Mouse (Mus musculus) hindbrain, postnatal 0 days (tissue): ENCODE measurements around the gene Ctla2b. TPM values are rescaled to one million over a fixed set of nuclear protein-coding genes. Genes with fewer than 3 reads are reported as not detected.
"Not testable (repeated sequence)": the region's sequence is repeated elsewhere in the genome, so short reads cannot be mapped to it uniquely, and the experiment has no call there.

Source experiments
- ATAC-seq: fragments of 200-750 bp; cut with Nextera tagmentation; 2 replicates; pipeline ENCODE4 v1.8.0; 2017; ENCODE audit warnings: mild to moderate bottlenecking, moderate TSS enrichment, moderate library complexity
- DNase-seq: peaks from one replicate; pipeline ENCODE4 v3.0.0-alpha.2; 2015; ENCODE audit warnings: low spot score
- H3K27ac ChIP-seq: fragments of 300-500 bp; sonication (generic); 2 replicates; pipeline ENCODE4 v1.5.1; 2014; ENCODE audit warnings: mild to moderate bottlenecking
- H3K27me3 ChIP-seq: fragments of 300-500 bp; sonication (generic); 2 replicates; pipeline ENCODE4 v1.6.1; 2014; ENCODE audit warnings: low read length, mixed read lengths; ENCODE audit not compliant: insufficient read depth
- H3K36me3 ChIP-seq: fragments of 300-500 bp; sonication (generic); 2 replicates; pipeline ENCODE4 v1.6.1; 2014; ENCODE audit warnings: low read length, mixed read lengths; ENCODE audit not compliant: insufficient read depth
- H3K4me1 ChIP-seq: fragments of 300-500 bp; sonication (generic); 2 replicates; pipeline ENCODE4 v1.6.1; 2014; ENCODE audit warnings: antibody characterized with exemption, low read length, mixed read lengths; ENCODE audit not compliant: insufficient read depth
- H3K4me2 ChIP-seq: fragments of 300-500 bp; sonication (generic); 2 replicates; pipeline ENCODE4 v1.6.1; 2014; ENCODE audit warnings: low read depth, mild to moderate bottlenecking, low read length, moderate library complexity, mixed read lengths
- H3K4me3 ChIP-seq: fragments of 300-500 bp; sonication (generic); 2 replicates; pipeline ENCODE4 v1.5.1; 2014; ENCODE audit warnings: low read length
- H3K9ac ChIP-seq: fragments of 300-500 bp; sonication (generic); replicated peaks from 2 replicates; pipeline ENCODE4 v1.6.1; 2014; ENCODE audit warnings: mild to moderate bottlenecking, low read length, moderate library complexity, mixed read lengths
- H3K9me3 ChIP-seq: fragments of 300-500 bp; sonication (generic); 2 replicates; pipeline ENCODE4 v1.6.1; 2016; ENCODE audit warnings: low read length, mixed read lengths
- CTCF ChIP-seq: IDR thresholded peaks from 2 replicates; pipeline ENCODE4 v1.5.1; 2016; ENCODE audit warnings: antibody characterized with exemption, control low read depth, low read depth
- WGBS: fragments of 180-500 bp; shearing (Covaris S2); extraction: QIAGEN DNeasy Blood & Tissue Kit; methylation state at CpG from one replicate; pipeline ENCODE4 v1.1.7; 2014; 5-methylcytosine and 5-hydroxymethylcytosine counted together
- polyA plus RNA-seq: library from polyadenylated mRNA; unstranded; fragments of >200 nt; fragmentation: Nextera tagmentation; extraction: Ambion mirVana; gene quantifications from 2 replicates; pipeline ENCODE4 v1.2.1, GENCODE M21; 2015
- total RNA-seq: library from RNA; depleted of rRNA; stranded (reverse); fragments of >200 nt; gene quantifications from 2 replicates; pipeline ENCODE4 v1.2.3, GENCODE M21; 2014; rRNA removed

Gene Ctla2b
- total RNA-seq: 0.84 and 4.3 TPM in 2 replicates
- polyA plus RNA-seq: 0.86 and 1.3 TPM in 2 replicates

GRCm38 (mm10) chr13:60897328-60897727, at the start of gene Ctla2b:
Ctla2b (minus strand) TSS chr13:60897447.
- Histone ChIP-seq H3K36me3 (no peaks in the 10 kb centered on the region), H3K4me3 (no peak within 1 kb of the TSS), H3K4me1 (no peaks in the 10 kb centered on the region), H3K4me2 (no peak within 1 kb of the TSS), H3K27ac (no peak within 1 kb of the TSS), H3K9me3 (no peaks in the 10 kb centered on the region), H3K9ac (no peak within 1 kb of the TSS), H3K27me3 (no peaks in the 10 kb centered on the region)
- no peak for DNase-seq
- ATAC-seq: no peak
- TF ChIP-seq CTCF: no peak
- 86% methylated on average over 3 of the region's 3 CpGs for WGBS

GRCm38 (mm10) chr13:60941884-60942283, 44.6 kb upstream of the Ctla2b start, which contains the start of gene Tpbpa:
Tpbpa (minus strand) TSS chr13:60941984.
- not testable (repeated sequence) for H3K27ac ChIP-seq, ATAC-seq, H3K4me1 ChIP-seq, H3K9me3 ChIP-seq, H3K4me2 ChIP-seq, H3K27me3 ChIP-seq, H3K4me3 ChIP-seq, DNase-seq, H3K36me3 ChIP-seq, H3K9ac ChIP-seq
- WGBS: 77% methylated on average over 3 of the region's 3 CpGs

DNA sequence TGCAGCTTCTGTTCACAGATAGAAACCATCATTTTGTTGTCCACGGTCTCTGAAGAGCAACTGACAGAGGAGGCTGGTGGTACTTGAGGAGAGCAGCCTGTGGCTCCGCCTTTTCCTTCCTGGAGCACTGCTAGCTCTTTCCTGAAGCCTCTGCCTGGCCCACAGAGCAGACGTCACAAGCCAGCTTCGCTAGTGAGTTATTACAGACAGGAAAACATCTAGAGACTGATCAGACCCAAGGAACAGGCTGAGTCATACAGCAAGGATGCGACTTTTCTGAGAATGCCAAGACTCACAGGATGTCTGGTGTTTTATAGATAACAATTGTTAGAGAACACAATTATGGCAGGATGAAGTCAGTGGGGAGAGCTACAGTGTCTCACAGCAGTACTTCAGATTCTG, 39.3 kb upstream of the Ctla2b start, which contains the start of the genes Gm49391 and Ctla2a:
Gene Gm49391 (minus strand): TSS at position 72 of the 402 bp plus-strand sequence.
Gene Ctla2a (minus strand): TSS at position 126 of the 402 bp plus-strand sequence.
- DNase-seq: no peak
- no peak for TF ChIP-seq CTCF

GRCm38 (mm10) chr13:60935490-60935889, 38.2 kb upstream of the Ctla2b start, which contains the start of gene Gm49393:
Gm49393 (minus strand) TSS chr13:60935590.
- not testable (repeated sequence) for ATAC-seq, H3K36me3 ChIP-seq, H3K27ac ChIP-seq, H3K9me3 ChIP-seq, H3K27me3 ChIP-seq, DNase-seq, H3K4me2 ChIP-seq, H3K9ac ChIP-seq, H3K4me1 ChIP-seq, H3K4me3 ChIP-seq
- 75% methylated on average over 2 of the region's 2 CpGs for WGBS

More for the DNA sequence above, 39.3 kb upstream of the Ctla2b start, which contains the start of the genes Gm49391 and Ctla2a:
- Histone ChIP-seq H3K4me3 (no peak within 1 kb of the TSS), H3K27me3 (no peaks in the 10 kb centered on the region), H3K9ac (no peak within 1 kb of the TSS), H3K4me2 (no peak within 1 kb of the TSS), H3K36me3 (no peaks in the 10 kb centered on the region), H3K9me3 (0 out of 2 replicates have a peak, but pooled peaks cover under 1% of the 10 kb centered on the region), H3K27ac (no peak within 1 kb of the TSS), H3K4me1 (no peaks in the 10 kb centered on the region)
- 75% methylated on average over 5 of the region's 5 CpGs for WGBS
- no peak for ATAC-seq

DNA sequence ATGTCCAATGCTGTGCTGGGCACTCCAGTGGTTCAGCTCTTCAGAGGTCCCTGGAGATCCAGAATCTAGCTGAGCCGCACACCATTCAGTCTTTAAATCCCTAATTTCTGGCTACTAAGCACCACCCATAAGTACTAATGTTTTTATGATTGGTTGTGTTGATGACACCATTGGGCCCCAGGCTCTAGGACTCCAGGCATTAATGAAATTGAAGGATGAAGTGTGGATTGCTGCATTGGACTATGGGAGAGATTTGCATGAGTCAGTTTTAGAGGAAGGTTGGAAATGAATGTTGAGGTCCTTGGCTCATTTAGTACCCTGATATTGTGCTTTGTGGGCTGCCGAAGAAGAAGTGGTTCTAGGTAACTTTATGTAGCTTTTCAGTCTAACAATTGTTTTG, 7.5 kb upstream of the Ctla2b start, which contains the start of gene Tpbpb:
Gene Tpbpb (minus strand): TSS at position 101 of the 400 bp plus-strand sequence.
- DNase-seq, H3K27ac ChIP-seq, H3K9me3 ChIP-seq, H3K4me1 ChIP-seq, H3K4me2 ChIP-seq, H3K9ac ChIP-seq, H3K4me3 ChIP-seq, H3K36me3 ChIP-seq, ATAC-seq, H3K27me3 ChIP-seq: not testable (repeated sequence)
- 85% methylated on average over 2 of the region's 2 CpGs for WGBS

GRCm38 (mm10) chr13:60896794-60897193, 453 bp downstream of the Ctla2b start, which contains the start of gene Gm49392:
Gm49392 (minus strand) TSS chr13:60896894.
- H3K4me3 ChIP-seq, H3K4me1 ChIP-seq, ATAC-seq, H3K36me3 ChIP-seq, H3K27ac ChIP-seq, H3K4me2 ChIP-seq, H3K27me3 ChIP-seq, H3K9me3 ChIP-seq, H3K9ac ChIP-seq, DNase-seq: not testable (repeated sequence)
- WGBS: 90% methylated on average over 8 of the region's 8 CpGs

DNA sequence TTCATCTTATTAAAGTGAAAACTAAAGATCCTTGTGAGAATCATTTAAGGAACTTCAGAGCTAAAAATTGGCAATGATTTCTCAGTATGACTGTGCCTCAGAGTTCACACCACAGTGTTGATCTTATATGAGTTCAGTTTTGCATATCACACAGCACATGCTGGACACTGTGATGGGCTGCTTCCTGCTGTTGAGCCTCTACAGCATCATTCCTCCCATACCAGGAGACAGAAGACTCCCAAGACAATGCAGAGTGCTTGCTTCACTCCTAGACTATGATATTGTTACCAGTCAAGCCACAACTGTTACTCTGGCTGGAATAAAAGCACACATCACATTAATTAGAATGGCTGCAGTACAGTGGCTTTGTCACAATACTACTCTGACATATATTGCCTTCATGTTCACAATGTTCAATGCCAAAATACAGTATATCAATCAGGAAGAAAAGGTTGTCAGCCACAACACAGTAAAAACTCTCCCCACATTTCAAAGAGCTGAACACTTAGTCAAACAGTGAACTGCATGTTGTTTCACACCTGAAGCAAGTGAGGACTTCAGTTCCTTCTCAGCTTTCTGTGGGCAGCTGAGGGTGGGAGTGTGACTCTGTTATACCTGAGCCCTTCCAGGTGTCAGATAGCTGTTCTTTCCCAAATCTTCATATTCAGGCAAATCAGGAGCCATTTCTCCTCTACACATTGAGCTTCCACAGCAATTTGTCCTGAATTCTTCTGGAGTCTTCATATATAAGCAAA, 1.7 kb downstream of the Ctla2b start:
- Histone ChIP-seq H3K9ac (no peak overlapping the region), H3K27me3 (no peaks in the 10 kb centered on the region), H3K36me3 (no peaks in the 10 kb centered on the region), H3K9me3 (no peaks in the 10 kb centered on the region), H3K4me1 (no peaks in the 10 kb centered on the region), H3K4me2 (no peak overlapping the region), H3K27ac (no peak overlapping the region), H3K4me3 (no peak overlapping the region)
- ATAC-seq: no peak
- DNase-seq: no peak
- TF ChIP-seq CTCF: no peak
